Mouse (Mus musculus) kidney, adult 9 months (tissue): ENCODE measurements around the gene Olfr19.
"Not testable (repeated sequence)": the region's sequence is repeated elsewhere in the genome, so short reads cannot be mapped to it uniquely, and the experiment has no call there.

Experiments
- DNase-seq: peaks from one replicate; pipeline ENCODE4 v3.0.0; 2022

Gene Olfr19

DNA sequence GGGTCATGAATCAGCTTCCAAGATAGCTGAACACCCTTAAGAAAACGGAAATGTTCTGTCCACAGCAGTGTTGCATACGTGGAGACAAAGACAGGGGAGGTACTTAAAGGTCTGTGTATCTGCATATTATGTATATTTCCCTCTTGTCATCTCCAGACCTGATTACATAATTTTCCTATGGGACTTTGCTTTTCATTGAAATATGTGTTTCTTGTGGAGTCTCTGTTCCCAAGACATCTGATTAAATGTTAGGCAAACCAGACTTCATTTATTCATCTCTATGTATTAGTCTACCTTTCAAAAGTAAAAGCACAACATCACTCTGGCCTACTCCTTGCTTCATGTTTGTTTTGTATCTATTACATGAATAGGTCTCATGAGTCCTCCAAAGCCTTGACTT lies at the start of gene Olfr19:
TSS of gene Olfr19 (minus strand) at position 101 of the 400 bp plus-strand sequence.
- no peak for DNase-seq

DNA sequence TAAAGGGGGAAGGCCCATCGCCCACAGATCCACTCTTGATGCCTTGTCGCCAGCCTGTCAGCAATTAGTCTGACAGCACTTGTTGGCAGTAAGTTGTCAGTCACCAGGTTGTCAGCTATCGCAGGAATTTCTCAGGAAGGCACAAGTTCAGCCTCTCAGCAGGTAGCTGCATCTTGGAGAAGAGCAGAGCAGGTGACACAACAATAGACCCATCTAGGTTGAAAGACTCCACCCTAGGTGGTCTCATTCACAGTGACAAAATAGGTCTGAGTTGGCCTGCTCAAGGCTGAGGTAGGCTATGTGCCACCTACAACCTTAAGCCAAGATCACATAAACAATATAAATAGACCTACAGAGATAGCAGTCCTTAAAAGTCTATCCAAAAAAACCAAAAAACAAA lies 8.8 kb upstream of the Olfr19 start:
- DNase-seq, result no peak

DNA sequence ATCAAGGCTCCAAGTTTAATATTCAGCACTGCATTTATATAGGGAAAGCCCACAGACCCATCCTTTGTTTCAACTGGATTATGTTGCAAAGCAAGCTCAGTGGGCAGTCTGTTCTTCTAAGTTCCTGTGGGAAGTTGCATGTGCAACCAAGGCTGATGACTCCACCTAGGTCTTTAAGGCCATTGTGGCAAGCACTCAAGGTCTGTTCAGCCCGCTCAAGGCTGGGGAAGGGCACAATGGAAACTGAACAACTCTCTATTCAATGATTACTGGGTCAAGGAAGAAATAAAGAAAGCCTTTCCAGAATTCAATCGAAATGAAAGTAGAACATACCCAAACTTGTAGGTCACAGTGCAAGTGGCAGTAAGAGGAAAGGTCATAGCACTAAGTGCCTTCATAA lies 7.8 kb upstream of the Olfr19 start:
- DNase-seq, result no peak

DNA sequence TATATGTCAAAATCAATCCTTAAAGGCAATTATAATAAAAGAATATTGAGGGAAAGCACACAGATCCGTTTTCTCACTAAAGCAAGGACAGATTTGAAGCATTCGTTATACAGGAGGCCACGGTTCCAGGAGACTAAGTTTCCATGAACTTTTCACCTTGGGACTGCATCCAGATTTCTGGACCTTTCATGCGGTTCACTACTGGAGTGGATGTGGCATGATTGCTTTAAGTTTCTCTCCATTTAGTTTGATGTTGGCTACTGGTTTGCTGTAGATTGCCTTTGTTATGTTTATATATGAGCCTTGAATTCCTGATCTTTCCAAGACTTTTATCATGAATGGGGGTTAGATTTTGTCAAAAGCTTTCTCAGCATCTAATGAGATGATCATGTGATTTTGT lies 11.2 kb downstream of the Olfr19 start:
- peak; percentile 11 for DNase-seq

DNA sequence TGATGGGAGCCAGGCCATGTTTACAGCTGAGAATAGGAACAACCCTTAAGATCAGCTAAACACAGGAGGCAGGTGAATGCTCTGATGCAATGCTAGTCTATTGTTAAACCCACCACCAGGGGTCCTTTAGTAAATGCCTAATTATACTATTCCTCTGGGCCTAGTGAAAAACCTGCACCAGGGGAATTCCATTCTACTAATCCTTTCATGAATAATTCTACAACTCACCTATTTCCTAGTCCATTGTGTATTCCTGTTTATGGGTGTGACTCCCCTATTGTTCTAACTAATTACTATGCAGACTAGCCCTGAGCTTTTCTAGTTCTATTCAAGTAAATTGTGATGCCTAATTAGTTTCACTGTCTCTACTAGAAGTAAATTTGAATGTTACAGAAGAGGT lies 11.7 kb downstream of the Olfr19 start:
- not testable (repeated sequence) for DNase-seq

DNA sequence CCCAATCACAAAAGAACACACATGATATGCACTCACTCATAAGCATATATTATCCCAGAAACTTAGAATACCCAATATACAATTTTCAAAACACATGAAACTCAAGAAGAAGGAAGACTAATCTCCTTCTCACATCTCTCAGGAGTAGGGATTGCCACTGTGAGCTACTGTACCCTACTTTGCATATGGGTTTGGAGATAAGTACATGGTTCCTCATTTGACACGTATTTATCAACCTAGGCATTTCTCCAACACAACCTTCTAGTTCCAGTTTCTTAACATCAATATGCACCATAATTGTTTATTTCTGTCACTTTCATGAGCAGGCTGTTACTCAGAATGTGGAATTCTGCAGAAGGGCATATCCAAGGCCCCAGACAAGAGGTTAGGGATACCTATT lies 31.1 kb downstream of the Olfr19 start:
- no peak for DNase-seq

DNA sequence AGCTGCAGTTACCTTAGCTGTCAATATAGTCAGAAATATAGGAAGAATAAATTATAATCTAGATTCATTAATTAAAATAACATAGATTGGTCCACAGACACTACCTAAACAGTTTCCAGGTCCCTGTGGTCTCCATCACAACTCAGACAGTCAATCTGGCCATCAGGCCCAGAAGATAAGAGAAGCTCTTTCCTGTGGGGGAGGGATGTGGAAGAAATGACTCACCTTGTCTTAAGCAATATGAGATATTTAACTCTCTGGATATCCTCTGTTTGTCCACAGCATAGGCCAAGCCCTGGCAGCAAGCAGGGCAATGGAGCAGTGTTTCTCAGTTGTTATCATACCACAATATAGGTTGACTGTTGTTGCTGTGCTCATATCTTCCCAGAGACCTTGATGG lies 42.5 kb downstream of the Olfr19 start:
- DNase-seq, result no peak
